Mouse (Mus musculus): ENCODE data around the gene Fndc3b.

- TF ChIP-seq CTCF (IDR thresholded peaks at IDR 0.05; ENCODE audit: borderline replicate concordance, insufficient read depth, low read length) (no peak), POLR2A (IDR thresholded peaks at IDR 0.05; ENCODE audit: low read depth, low read length) (no peak)
Observed at GRCm38 (mm10) chr3:27663221-27663620, 47.9 kb downstream of the Fndc3b start.

Data from embryonic fibroblast, embryonic 13.5 days (primary cell).